Mouse (Mus musculus) pancreas, adult 10 weeks (tissue): ENCODE results near the gene Shisa3. TPM values are rescaled to one million over a fixed set of nuclear protein-coding genes. Genes with fewer than 3 reads are reported as not detected.

ENCODE experiments used
- polyA plus RNA-seq: library from polyadenylated mRNA; stranded (reverse); fragments of 350-450 nt; fragmentation: Illumina TruSeq; extraction: RNeasy Lipid Tissue Mini Kit (QIAGEN cat#74804); gene quantifications from one replicate; pipeline ENCODE4 v1.2.3, GENCODE M21; 2015; ENCODE audit warnings: low read depth, low replicate concordance; ENCODE audit not compliant: insufficient read depth

The Shisa3 gene
- not detected for polyA plus RNA-seq

DNA sequence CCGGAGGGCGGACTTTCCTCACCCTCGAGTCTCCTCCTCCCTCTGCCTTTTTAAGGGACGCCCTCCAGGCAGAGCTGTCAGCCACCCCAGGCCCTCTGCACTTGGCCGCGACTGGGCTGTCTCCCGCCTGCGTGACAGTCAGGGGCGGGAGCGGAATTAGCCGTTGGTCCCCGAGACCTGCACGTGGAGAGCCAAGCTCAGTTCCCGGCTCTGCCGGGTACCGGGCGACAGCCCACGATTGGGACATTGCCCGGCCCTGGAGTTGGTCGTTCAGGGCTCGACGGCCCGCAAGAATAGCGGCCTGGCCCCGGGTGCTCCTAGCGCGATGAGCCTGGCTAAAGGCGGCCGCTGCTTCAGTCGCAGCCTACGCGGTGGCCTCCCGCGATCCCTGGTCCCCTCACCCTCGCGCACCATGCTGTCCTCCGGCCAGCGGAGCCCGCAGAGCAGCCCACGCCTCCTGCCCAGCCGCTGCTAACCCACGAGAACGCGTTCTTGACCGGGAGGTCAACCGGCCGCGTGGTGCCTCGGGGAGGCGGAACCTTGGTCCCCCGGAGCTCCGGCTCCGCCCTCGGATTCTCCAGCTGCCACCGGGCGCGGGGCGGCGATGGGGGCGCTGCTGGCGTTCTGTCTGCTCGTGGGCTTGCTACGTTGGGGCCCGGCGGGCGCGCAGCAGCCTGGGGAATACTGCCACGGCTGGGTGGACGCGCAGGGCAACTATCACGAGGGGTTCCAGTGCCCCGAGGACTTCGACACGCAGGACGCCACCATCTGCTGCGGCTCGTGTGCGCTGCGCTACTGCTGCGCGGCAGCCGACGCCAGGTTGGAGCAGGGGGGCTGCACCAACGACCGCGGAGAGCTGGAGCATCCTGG is at the start of gene Shisa3:
Gene Shisa3 (plus strand): TSS at position 79 of the 870 bp plus-strand sequence.

Other genes starting within 250 kb of the Shisa3 start
- 0.28 TPM for gene Bend4, start 179.6 kb upstream of the Shisa3 start, polyA plus RNA-seq
- gene Atp8a1, start 239.6 kb downstream of the Shisa3 start, polyA plus RNA-seq: 2.6 TPM